Mouse (Mus musculus): ENCODE results near the gene Bpifa6. TPM values are rescaled to one million over a fixed set of nuclear protein-coding genes. Genes with fewer than 3 reads are reported as not detected.
"Not testable (repeated sequence)": the region's sequence is repeated elsewhere in the genome, so short reads cannot be mapped to it uniquely, and the experiment has no call there.

Bpifa6 gene
- polyA plus RNA-seq, 1 experiment from 2014 or later: not detected

GRCm38 (mm10) chr2:153995770-153996169 lies 21.0 kb downstream of the Bpifa6 start:
- H3K27ac ChIP-seq: no peak overlapping the region
- ATAC-seq (ENCODE audit: borderline replicate concordance, extremely low read depth, low FRiP score, low TSS enrichment): no peak
- no peak overlapping the region for H3K9ac ChIP-seq
- no peak overlapping the region for H3K4me3 ChIP-seq
- no peaks in the 10 kb centered on the region; the same call in 1 of the 2 replicates for H3K4me1 ChIP-seq
- 11% methylated on average over 7 of the region's 7 CpGs for WGBS
- H3K4me2 ChIP-seq: no peak overlapping the region
- H3K9me3 ChIP-seq: no peaks in the 10 kb centered on the region
- no peaks in the 10 kb centered on the region for H3K36me3 ChIP-seq
- no peaks in the 10 kb centered on the region for H3K27me3 ChIP-seq

- H3K4me3 ChIP-seq: no peak overlapping the region
- H3K4me1 ChIP-seq: no peaks in the 10 kb centered on the region; the same call in 1 of the 2 replicates
- no peaks in the 10 kb centered on the region for H3K27me3 ChIP-seq
- no peak overlapping the region for H3K4me2 ChIP-seq
- no peaks in the 10 kb centered on the region for H3K36me3 ChIP-seq
- no peaks in the 10 kb centered on the region for H3K9me3 ChIP-seq
- ATAC-seq (ENCODE audit: borderline replicate concordance, extremely low read depth, low FRiP score, low TSS enrichment): no peak
- H3K9ac ChIP-seq: no peak overlapping the region
- 70% methylated on average over 3 of the region's 3 CpGs for WGBS
- no peak overlapping the region for H3K27ac ChIP-seq
These were observed 25.8 kb downstream of the Bpifa6 start for GRCm38 (mm10) chr2:154000501-154000900.

GRCm38 (mm10) chr2:154001056-154001455 lies 26.3 kb downstream of the Bpifa6 start:
- no peak overlapping the region for H3K4me3 ChIP-seq
- H3K27ac ChIP-seq: no peak overlapping the region
- no peak overlapping the region for H3K9ac ChIP-seq
- no peaks in the 10 kb centered on the region for H3K36me3 ChIP-seq
- H3K4me2 ChIP-seq: no peak overlapping the region
- ATAC-seq (ENCODE audit: borderline replicate concordance, extremely low read depth, low FRiP score, low TSS enrichment): no peak
- H3K4me1 ChIP-seq: no peaks in the 10 kb centered on the region; the same call in 1 of the 2 replicates
- no peaks in the 10 kb centered on the region for H3K27me3 ChIP-seq
- no peaks in the 10 kb centered on the region for H3K9me3 ChIP-seq

- no peak for ATAC-seq (ENCODE audit: borderline replicate concordance, extremely low read depth, low FRiP score, low TSS enrichment)
- Histone ChIP-seq H3K36me3 (no peaks in the 10 kb centered on the region), H3K27me3 (no peaks in the 10 kb centered on the region), H3K9me3 (no peaks in the 10 kb centered on the region), H3K4me1 (no peaks in the 10 kb centered on the region; the same call in 1 of the 2 replicates), H3K4me3 (no peak overlapping the region), H3K9ac (no peak overlapping the region), H3K27ac (no peak overlapping the region), H3K4me2 (no peak overlapping the region)
- WGBS: 71% methylated on average over 1 of the region's 1 CpGs
These were observed 29.7 kb downstream of the Bpifa6 start for GRCm38 (mm10) chr2:154004456-154004855.

- no peaks in the 10 kb centered on the region; the same call in 1 of the 2 replicates for H3K4me1 ChIP-seq
- no peak overlapping the region for H3K4me3 ChIP-seq
- no peaks in the 10 kb centered on the region for H3K27me3 ChIP-seq
- H3K36me3 ChIP-seq: no peaks in the 10 kb centered on the region
- no peak overlapping the region for H3K27ac ChIP-seq
- no peak for ATAC-seq (ENCODE audit: borderline replicate concordance, extremely low read depth, low FRiP score, low TSS enrichment)
- H3K9ac ChIP-seq: no peak overlapping the region
- no peak overlapping the region for H3K4me2 ChIP-seq
- no peaks in the 10 kb centered on the region for H3K9me3 ChIP-seq
- WGBS: 79% methylated on average over 1 of the region's 1 CpGs
These were observed 30.3 kb downstream of the Bpifa6 start for GRCm38 (mm10) chr2:154005094-154005493.

- Histone ChIP-seq H3K36me3 (no peaks in the 10 kb centered on the region), H3K4me1 (no peaks in the 10 kb centered on the region), H3K9me3 (no peaks in the 10 kb centered on the region), H3K9ac (no peak overlapping the region), H3K27ac (no peak overlapping the region), H3K27me3 (no peaks in the 10 kb centered on the region), H3K4me2 (no peak overlapping the region), H3K4me3 (no peak overlapping the region)
- 85% methylated on average over 4 of the region's 4 CpGs for WGBS
- ATAC-seq (ENCODE audit: borderline replicate concordance, extremely low read depth, low FRiP score, low TSS enrichment): no peak
These were observed 31.0 kb downstream of the Bpifa6 start for GRCm38 (mm10) chr2:154005734-154006133.

- no peak overlapping the region for H3K4me3 ChIP-seq
- H3K9me3 ChIP-seq: no peaks in the 10 kb centered on the region
- 77% methylated on average over 2 of the region's 2 CpGs for WGBS
- no peak overlapping the region for H3K27ac ChIP-seq
- H3K9ac ChIP-seq: no peak overlapping the region
- H3K36me3 ChIP-seq: no peaks in the 10 kb centered on the region
- no peak overlapping the region for H3K4me2 ChIP-seq
- no peaks in the 10 kb centered on the region for H3K27me3 ChIP-seq
- H3K4me1 ChIP-seq: no peaks in the 10 kb centered on the region
- no peak for ATAC-seq (ENCODE audit: borderline replicate concordance, extremely low read depth, low FRiP score, low TSS enrichment)
These were observed 31.6 kb downstream of the Bpifa6 start for GRCm38 (mm10) chr2:154006331-154006730.

GRCm38 (mm10) chr2:154007381-154007780 lies 32.6 kb downstream of the Bpifa6 start:
- no peaks in the 10 kb centered on the region for H3K36me3 ChIP-seq
- H3K27me3 ChIP-seq: no peaks in the 10 kb centered on the region
- H3K27ac ChIP-seq: no peak overlapping the region
- no peak for ATAC-seq (ENCODE audit: borderline replicate concordance, extremely low read depth, low FRiP score, low TSS enrichment)
- no peak overlapping the region for H3K4me3 ChIP-seq
- no peaks in the 10 kb centered on the region for H3K9me3 ChIP-seq
- H3K9ac ChIP-seq: no peak overlapping the region
- H3K4me2 ChIP-seq: no peak overlapping the region
- H3K4me1 ChIP-seq: no peaks in the 10 kb centered on the region
- WGBS: 57% methylated on average over 1 of the region's 1 CpGs

- no peak for ATAC-seq (ENCODE audit: borderline replicate concordance, extremely low read depth, low FRiP score, low TSS enrichment)
- Histone ChIP-seq H3K36me3 (no peaks in the 10 kb centered on the region), H3K9ac (no peak within 1 kb of the TSS), H3K4me1 (no peaks in the 10 kb centered on the region), H3K4me3 (no peak within 1 kb of the TSS), H3K27ac (no peak within 1 kb of the TSS), H3K27me3 (no peaks in the 10 kb centered on the region), H3K9me3 (no peaks in the 10 kb centered on the region), H3K4me2 (no peak within 1 kb of the TSS)
- WGBS: 74% methylated on average over 3 of the region's 3 CpGs
These were observed 33.2 kb downstream of the Bpifa6 start, which contains the start of gene Bpifa2 for GRCm38 (mm10) chr2:154007965-154008364. Gene Bpifa2 (plus strand): TSS chr2:154008265.

- Histone ChIP-seq H3K27me3 (no peaks in the 10 kb centered on the region), H3K4me1 (no peaks in the 10 kb centered on the region), H3K4me2 (no peak overlapping the region), H3K9ac (no peak overlapping the region), H3K36me3 (no peaks in the 10 kb centered on the region), H3K9me3 (no peaks in the 10 kb centered on the region), H3K4me3 (no peak overlapping the region), H3K27ac (no peak overlapping the region)
- 63% methylated on average over 1 of the region's 1 CpGs for WGBS
- ATAC-seq (ENCODE audit: borderline replicate concordance, extremely low read depth, low FRiP score, low TSS enrichment): no peak
These were observed 43.2 kb downstream of the Bpifa6 start for GRCm38 (mm10) chr2:154017990-154018389.

- not testable (repeated sequence) for ATAC-seq (ENCODE audit: borderline replicate concordance, extremely low read depth, low FRiP score, low TSS enrichment); H3K27me3 ChIP-seq; H3K9me3 ChIP-seq; H3K27ac ChIP-seq; H3K4me1 ChIP-seq; H3K36me3 ChIP-seq; H3K4me2 ChIP-seq; H3K9ac ChIP-seq; H3K4me3 ChIP-seq
- WGBS: 85% methylated on average over 4 of the region's 4 CpGs
These were observed 49.9 kb downstream of the Bpifa6 start for GRCm38 (mm10) chr2:154024676-154025075.

GRCm38 (mm10) chr2:154038932-154039331 lies 64.2 kb downstream of the Bpifa6 start:
- Histone ChIP-seq H3K27me3 (no peaks in the 10 kb centered on the region), H3K9ac (no peak overlapping the region), H3K4me1 (no peaks in the 10 kb centered on the region), H3K36me3 (no peaks in the 10 kb centered on the region), H3K4me3 (no peak overlapping the region), H3K27ac (no peak overlapping the region), H3K9me3 (no peaks in the 10 kb centered on the region), H3K4me2 (no peak overlapping the region)
- ATAC-seq (ENCODE audit: borderline replicate concordance, extremely low read depth, low FRiP score, low TSS enrichment): no peak
- 49% methylated on average over 2 of the region's 2 CpGs for WGBS

- no peak for ATAC-seq (ENCODE audit: borderline replicate concordance, extremely low read depth, low FRiP score, low TSS enrichment)
- Histone ChIP-seq H3K27ac (no peak overlapping the region), H3K4me1 (no peaks in the 10 kb centered on the region), H3K27me3 (no peaks in the 10 kb centered on the region), H3K36me3 (no peaks in the 10 kb centered on the region), H3K9ac (no peak overlapping the region), H3K9me3 (no peaks in the 10 kb centered on the region), H3K4me3 (no peak overlapping the region), H3K4me2 (no peak overlapping the region)
- WGBS: 67% methylated on average over 3 of the region's 3 CpGs
These were observed 70.0 kb downstream of the Bpifa6 start for GRCm38 (mm10) chr2:154044743-154045142.
